Mouse (Mus musculus) frontal cortex, adult 2 months (tissue): ENCODE data around the gene Isca1. TPM values are rescaled to one million over a fixed set of nuclear protein-coding genes. Genes with fewer than 3 reads are reported as not detected.

Experiments
- polyA plus RNA-seq: library from polyadenylated mRNA; depleted of rRNA; stranded (reverse); fragments of >200 nt; gene quantifications from 2 replicates; pipeline ENCODE4 v1.2.3, GENCODE M21; 2012; rRNA removed

Gene Isca1
- polyA plus RNA-seq, 1 experiment: 221 TPM

Other genes with a start within 250 kb of the Isca1 start
- 80.0 and 82.7 TPM in 2 replicates for gene Agtpbp1, start 184.6 kb downstream of the Isca1 start, polyA plus RNA-seq
- gene Naa35, start 184.6 kb downstream of the Isca1 start, polyA plus RNA-seq: 52.8 and 65.3 TPM in 2 replicates
- gene Golm1, start 94.0 kb downstream of the Isca1 start, polyA plus RNA-seq: 13.6 and 14.9 TPM in 2 replicates
- not detected in 2 replicates for gene 4921517D22Rik, start 75.7 kb downstream of the Isca1 start, polyA plus RNA-seq
- 0.02 and 0.14 TPM in 2 replicates for gene Spata31d1a, start 59.5 kb downstream of the Isca1 start, polyA plus RNA-seq
- gene Spata31d1b, start 57.5 kb downstream of the Isca1 start, polyA plus RNA-seq: 0.02 TPM in 1 of 2 replicates, not detected in the other
- 0.04 and 0.08 TPM in 2 replicates for gene Spata31d1d, start 38.1 kb downstream of the Isca1 start, polyA plus RNA-seq
- gene 1700014D04Rik, start 23.1 kb downstream of the Isca1 start, polyA plus RNA-seq: 0.46 and 0.62 TPM in 2 replicates
- gene Gm49354, start 12.4 kb upstream of the Isca1 start, polyA plus RNA-seq: not detected in 2 replicates
- gene Tut7, start 53.3 kb upstream of the Isca1 start, polyA plus RNA-seq: 39.1 and 46.3 TPM in 2 replicates